Mouse (Mus musculus) adrenal gland, postnatal 10 days (tissue): ENCODE data around the gene H2-T3. TPM values are rescaled to one million over a fixed set of nuclear protein-coding genes. Genes with fewer than 3 reads are reported as not detected.
"Not testable (repeated sequence)": the region's sequence is repeated elsewhere in the genome, so short reads cannot be mapped to it uniquely, and the experiment has no call there.

Source experiments
- DNase-seq: peaks from one replicate; pipeline ENCODE4 v3.0.0; 2021; ENCODE audit warnings: mixed read lengths
- long read RNA-seq, 2 experiments: library from polyadenylated mRNA; stranded (forward); transcript quantifications; one replicate each; pipeline ENCODE4 v2.0.0; 2021
- total RNA-seq, 2 experiments: library from RNA; stranded (reverse); gene quantifications; 2 replicates each; pipeline ENCODE4 v1.2.3; 2021

H2-T3 gene
- not detected for total RNA-seq
- long read RNA-seq, experiment 1: 0 reads
- long read RNA-seq, experiment 2: 0 reads

DNA sequence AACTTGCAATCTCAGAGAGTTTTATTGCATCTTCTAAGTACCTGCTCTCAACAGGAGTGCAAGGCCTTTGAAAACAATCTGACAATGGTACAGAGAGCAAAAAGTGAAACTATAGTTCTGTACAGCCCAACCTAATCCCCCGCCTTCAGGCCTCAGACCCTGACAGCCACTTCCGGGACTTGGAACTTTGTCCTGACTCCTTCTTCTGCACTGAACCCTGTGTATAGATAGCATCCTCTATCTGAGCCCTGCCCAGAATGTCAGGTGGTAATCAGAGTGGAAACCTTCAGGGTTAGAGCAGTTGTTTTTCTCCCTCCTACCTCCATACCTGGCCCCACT, at the start of gene H2-T3:
Gene H2-T3, minus strand, starts transcription at position 119 of the 339 bp plus-strand sequence.
- no peak for DNase-seq

DNA sequence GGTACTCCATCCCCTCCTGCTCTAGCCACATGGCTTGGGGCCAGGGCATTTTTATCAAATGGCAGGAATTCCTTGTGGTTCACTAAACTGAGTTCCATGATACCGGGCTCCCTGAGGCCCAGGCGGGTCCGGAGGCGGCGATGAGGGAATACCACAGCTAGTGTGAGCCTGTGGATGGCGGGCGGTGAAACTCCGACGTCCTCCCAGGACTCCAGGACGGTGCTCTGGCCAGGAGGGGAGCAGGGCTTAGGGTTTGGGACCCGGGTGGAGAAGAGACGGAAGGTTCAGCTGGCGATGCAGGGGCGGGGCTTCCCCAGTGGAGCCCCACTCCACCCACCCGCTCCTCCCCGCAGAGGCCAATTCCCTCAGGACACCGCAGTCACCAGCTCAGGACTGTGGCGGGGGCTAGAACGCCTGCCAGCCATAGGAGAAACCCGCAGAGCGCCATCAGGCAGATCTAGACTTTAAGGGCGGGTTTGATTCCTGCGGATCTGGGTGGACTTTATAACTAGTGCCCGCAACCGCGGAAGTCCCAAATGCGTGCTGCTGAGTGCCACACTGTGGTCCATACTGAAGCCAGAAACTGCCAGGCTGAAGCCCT, 47.3 kb upstream of the H2-T3 start:
- peak; percentile 18 for DNase-seq

DNA sequence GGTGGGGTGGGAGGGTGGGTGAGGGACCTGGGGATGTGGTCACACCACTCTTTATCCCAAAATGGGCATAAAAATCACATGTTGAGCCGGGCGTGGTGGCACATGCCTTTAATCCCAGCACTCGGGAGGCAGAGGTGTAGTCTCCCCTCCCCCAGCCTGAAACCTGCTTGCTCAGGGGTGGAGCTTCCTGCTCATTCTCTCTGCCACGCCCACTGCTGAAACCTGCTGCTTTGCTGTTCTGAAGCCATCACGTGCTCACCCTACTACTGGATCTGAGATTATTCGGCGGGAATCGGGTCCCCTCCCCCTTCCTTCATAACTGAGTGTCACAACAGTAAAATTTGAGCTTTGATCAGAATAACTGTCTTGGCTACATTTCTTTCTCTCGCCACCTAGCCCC, 45.2 kb upstream of the H2-T3 start:
- DNase-seq: not testable (repeated sequence)

DNA sequence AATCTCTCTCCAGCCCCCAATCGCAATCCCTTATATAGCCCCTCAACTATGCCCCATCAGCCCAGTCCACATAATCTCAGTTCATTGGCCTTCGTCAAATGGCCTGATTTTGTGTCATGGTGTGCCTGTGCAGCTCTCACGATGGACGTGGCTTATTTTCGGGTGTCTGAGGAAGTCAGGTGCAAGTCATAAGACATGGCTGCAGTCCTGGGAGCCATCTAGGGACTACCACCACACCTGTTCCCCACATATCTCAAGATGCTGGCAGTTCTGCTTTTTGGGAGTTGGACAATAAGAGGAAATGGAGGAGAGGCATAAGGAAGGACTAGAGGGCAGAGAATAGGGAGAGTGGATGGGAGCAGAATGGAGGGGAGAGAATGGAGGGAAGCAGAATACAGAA, 43.5 kb upstream of the H2-T3 start:
- no peak for DNase-seq

DNA sequence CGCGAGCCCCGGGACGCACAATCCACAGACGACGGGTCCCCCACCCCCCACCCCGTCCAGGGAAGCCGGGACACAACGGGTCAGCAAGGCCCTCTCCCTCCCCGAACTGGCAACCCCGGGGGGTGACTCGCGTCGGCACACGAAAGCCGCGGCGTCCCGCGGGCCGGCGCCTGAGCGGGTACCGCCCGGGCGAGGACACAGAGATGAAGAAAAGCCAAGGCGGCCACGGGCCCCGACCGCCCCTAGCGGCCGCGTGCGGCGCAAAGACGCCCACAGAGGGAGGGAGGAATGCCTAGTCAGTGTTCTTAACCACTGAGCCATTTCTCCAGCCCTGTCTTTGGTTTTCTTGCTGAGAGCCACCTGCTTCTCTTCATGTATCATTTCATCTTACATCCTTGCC, 41.2 kb upstream of the H2-T3 start:
- peak; percentile 86 for DNase-seq

DNA sequence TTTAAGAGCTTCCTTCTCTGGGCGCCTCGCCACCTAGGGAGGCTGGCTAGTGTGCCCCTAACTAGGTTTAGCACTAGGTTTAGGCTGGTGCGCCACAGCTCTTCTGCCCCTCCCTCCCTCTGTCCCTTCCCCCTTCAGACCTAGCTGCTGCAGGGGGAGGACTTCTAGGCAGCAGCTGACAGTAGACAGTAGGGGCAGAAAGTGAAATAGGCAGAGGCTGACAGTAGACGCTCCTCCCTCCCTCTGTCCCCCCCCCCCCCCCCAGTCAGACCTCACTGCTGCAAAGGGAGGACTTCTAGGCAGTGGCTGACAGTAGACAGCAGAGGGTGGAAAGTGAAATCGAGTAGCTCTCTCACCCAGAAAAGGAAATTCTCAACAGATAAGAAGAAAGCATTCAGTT, 39.0 kb upstream of the H2-T3 start:
- no peak for DNase-seq

DNA sequence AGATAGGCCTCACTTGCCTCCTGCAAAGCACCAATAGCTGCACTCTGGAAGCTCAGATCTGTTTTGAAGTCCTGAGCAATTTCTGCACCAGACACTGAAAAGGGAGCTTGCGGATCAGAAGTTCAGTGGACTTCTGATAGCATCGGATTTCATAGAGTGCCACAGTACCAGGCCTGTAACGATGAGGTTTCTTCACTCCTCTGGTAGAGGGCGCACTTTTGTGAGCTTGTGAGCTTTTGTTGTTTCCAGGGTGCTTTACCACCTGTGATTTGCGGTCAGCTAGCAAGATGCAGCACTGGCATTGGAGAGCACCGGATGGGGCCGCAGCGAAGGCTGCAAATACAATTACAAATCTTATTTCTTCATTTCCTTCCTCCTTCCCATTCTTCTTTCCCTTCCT, 36.8 kb upstream of the H2-T3 start:
- no peak for DNase-seq

DNA sequence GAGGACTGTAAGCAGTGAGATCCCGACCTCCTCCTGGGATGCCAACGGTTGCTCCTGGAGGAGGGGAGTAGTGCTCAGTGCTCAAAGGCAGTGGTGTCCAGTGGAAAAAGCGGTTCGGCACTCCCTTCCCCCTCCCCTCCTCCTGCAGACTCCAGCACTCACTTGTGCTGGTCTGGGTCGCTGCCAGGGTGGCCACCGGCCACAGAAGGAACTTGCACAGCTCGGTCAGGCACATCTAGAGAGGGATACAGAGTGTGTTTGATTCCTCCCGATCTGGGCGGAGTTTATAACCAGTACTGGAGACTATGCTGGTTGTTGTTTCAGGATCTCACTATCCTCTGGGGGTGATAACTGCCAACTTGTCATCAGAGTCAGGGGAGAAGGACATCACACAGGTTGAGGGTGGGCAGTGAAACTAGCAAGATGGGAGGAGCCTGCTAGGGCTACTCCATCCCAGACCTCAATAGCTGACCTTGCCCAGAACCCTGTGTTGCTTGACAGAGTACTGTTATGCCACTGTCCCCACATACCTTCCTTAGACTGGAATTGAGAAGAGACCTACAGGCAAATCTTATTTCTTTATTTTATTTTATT, 35.2 kb upstream of the H2-T3 start:
- no peak for DNase-seq

DNA sequence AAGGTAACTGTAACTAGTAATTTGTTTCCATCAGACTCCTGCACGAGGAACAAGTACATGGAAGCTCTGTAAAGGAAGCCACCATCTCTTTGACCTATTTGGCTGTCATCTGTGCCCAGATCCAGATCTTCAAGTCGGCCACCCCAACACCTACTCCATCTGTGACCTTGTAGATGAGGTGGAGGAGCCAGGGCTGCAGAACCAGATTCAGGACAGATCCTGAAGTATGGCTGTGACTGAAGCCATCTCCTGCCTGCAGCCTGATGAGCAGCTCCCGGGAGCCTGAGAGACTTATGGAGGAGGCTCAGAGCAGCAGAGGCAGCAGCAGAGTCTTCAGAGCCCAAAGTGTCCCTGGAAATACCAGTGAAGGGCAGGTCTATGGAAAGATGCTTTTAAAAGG, 34.4 kb upstream of the H2-T3 start:
- DNase-seq: no peak

DNA sequence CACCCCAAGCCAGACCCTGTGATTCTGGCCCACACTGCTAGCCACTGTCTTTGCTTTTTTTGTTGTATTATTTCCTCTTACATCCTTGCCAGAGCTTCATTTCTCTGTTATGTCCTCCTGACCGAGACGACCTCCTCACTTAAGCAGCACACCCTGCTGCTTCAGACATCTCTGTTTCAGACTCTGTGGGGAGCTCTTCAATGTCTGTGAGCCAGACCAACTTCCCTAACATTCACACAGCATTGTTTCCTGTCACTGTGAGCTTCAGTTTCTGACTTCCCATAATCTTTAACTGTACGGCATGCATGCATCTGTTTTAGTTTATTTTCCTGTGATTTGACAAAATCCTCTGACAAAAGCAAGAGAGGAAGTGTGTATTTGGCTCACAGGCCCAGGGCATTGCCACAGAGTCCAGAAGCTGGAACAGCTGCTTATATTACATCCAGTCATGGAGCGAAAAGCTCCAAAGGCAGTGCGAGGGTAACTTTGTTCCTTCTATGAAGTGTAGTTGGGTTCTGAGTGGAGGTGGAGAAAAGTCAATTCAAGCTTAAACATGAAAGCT, 28.6 kb upstream of the H2-T3 start:
- DNase-seq: no peak

DNA sequence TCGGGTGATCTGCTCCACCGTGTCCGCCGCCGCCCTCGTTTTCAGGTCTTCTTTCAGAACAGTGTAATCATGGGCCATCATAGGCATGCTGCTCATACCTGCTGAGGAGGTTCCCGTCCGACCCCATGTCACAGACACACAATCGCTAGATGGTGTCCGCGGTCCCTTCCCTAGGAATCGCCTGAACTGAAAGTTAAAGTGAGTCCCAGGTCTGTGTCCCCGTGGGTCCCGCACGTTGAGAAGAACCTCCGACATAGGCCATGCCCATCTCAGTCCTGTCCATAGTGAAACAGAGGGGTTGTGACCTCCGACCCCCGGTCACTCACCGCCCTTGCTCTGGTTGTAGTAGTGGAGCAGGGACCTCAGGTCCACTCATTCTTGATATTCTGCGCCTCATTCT, 25.5 kb upstream of the H2-T3 start:
- DNase-seq: no peak

DNA sequence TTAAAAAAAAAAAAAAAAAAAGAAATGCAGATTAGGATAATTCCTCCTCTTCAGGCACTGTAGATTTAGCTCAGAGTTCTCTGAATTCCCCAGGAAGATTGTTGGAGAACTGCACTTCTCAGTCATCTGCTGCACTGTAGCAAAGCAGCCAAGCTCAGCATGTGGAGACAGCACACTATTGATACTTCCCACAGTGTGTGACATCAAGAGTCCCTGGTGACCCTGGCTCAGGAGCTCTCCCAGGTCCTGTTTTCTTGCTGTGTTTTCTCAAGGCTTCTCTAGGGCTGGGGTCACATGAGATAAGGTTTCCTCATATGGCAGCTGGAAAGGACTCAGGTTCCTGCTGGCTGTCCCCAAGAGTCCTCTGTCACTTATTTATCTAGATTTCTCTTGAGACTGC, 16.8 kb upstream of the H2-T3 start:
- no peak for DNase-seq

DNA sequence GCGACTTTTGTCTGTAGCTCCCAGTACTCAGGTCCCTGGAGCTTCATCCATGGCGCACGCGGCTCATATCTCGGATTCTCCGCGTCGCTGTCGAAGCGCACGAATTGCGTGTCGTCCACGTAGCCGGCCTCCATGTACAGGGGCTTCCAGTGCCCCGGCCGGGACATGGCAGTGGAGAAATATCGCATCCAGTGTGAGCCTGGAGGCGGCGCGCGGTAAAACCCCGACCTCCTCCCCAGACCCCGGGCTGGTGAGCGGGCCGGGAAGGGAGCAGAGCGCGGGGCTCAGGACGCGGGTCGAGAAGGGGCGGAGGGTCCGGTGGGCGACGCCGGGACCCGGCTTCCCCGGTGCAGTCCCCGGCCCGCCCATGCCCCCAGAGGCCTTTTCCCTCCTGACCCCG, 15.8 kb upstream of the H2-T3 start:
- no peak for DNase-seq

DNA sequence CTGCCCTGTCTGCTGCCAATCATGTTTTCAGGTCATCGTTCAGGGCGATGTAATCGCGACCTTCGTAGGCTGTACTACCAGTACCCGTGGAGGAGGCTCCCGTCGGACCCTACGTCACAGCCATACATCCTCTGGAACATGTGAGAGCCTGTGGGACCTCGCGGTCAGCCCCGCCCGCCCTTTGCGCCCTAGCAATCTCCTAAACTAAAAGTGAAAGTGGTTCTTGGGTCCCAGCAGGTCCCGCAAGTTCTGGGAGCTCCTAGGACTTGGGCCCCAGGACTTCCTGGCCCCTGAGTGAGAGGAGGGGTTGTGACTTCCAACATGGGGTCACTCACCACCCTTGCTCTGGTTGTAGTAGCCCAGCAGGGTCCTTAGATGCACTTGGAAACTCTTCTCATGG, 15.4 kb upstream of the H2-T3 start:
- peak; percentile 25 for DNase-seq

DNA sequence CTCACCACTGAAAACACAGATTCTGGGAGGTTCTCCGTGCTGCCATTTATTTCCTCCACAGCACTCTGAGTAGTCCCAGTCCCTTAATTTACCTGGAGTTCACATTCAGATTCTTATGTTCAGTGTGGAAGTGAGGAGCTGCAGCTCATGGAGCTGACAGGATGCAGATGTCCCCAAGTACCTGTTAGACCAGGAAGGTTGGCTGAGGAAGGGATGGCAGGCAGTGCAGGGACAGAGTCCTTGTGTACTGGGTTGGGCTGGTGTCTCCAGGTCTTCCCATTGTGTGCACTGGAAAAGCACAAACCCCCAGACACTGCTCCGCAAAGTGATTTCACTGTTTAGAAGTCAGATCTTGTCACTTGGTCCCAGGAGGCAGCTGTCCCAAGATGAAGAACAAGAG, 11.8 kb upstream of the H2-T3 start:
- DNase-seq: no peak

DNA sequence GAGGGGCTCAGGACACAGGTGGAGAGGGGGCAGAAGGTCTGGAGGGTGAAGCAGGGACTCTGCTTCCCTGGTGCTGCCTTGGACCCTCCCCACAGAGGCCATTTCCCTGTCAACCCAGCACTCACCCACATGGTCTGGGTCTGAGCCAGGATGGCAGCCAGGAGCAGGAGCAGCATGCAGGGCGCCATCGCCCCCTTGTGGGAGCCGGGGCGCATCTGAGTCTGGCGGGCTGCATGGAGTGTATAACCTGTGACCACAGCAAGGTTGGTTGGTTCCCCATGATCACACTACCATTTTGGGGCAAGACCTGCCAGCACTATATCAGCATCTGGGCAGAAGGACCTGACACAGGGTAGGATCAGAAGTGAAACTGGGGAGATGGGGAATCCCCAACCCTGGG, 8.2 kb upstream of the H2-T3 start:
- peak; percentile 17 for DNase-seq

DNA sequence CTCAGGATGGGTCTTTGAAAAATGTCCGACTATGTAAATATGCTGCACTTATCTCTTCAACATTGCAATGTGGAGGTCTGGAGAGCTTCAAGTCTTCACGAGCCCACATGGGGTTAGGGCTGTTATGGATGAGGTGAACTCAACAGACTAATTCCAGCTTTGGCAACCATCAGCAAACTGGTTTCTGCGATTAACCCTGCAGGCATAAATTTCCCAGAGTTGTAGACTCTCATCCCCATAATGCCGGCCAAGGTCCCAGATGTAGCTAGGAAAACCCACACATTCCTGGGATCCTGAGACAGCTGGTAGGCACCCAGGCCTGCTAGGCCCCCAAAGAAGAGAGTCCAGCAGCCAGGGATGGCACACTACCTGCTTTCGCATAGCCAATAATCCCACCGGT, 4.4 kb upstream of the H2-T3 start:
- no peak for DNase-seq

DNA sequence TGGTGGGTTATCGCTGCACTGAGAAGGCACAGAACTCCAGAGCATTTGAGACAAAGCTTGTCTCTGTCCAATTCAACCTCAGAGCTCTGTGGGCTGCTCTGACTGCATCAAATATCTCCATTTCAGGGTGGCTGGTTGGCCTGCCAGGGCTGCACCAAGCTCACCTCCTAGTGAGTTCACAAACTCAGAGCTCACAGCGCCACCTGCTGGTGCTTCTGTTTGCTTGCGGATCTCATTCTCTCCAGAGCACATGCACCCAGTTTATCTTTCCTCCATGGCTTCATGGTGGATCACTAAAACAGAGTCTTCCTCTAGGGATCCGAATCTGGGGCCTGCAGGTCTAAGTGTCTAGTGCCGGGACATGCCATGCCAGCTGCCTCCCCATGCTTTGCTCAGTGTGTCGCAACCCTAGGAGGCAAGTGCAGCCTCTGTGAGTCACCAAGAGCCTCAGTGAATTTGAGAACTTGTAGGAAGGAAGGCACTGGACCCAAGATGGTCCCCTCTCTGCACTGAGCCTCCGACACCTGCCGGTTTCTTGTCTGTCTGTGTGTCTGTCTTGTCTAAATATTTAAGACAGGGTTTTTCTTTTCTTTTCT, 3.6 kb upstream of the H2-T3 start:
- DNase-seq: peak; percentile 73

DNA sequence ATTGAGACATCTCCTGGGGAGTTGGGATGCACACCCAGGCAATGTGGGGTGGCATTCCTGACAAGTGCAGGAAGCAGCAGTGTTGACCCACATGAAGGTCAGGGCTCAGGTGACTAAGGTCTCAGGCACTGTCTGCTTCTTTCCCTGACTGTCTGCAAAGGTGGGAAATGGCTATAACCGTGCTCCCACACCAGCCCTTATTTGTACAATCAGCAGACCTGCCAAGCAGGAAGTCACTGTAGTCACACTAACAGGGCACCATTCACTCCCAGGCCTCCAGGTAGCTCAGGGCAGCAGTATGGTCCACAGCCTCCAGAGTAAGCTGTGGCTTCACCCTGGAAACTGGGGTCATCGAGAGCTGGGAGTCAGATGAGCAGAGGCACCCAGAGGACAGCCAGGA, 2.3 kb upstream of the H2-T3 start:
- DNase-seq: no peak

DNA sequence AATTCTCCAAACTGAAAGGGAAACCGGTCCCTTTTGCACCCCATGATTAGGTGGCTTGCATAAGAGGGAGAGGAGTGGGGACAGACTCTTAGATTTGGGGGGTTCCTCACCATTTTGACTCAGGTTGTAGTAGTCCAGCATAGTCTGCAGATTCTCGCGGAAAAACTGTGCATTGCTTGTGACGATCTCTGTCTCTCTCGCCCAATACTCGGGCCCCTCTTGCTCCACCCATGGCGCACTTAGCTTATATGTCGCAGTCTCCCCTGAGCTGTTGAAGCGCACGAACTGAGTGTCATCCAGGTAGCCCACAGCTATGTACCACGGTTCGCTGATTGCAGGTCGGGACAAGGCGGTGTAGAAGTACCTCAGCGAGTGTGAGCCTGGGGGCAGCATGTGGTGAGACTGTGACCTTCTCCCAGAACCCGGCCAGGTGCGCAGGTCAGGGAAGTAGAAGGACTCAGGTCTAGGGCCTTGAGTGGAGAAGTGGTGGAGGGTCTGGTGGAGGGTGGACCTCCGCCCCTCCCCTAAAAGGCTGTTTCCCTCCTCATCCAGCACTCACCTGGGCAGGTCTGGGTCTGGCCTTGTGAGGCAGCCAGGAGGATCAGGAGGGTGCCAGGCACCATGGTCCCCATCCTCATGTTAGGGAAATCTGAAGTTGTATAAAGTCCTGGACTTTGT, 457 bp downstream of the H2-T3 start:
- no peak for DNase-seq

DNA sequence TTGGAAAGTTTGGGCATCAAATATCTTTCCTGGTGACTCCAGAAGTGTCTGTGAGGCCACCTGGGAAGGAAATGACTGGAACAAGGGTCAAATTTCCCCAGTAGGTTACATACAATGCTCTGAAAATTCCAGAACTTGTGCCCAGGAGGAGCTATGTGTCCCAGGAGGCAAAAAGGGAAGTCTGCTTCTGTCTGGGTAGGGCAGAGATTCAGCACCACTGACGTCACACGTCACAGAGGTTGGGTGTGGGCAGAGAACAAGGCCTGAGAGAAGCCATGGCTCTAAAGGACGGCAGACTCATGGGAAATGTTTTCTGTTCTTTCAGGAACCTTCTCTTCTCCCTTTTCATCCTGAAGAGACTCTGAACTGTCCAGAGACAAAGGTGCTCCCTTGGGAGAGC, 2.5 kb downstream of the H2-T3 start:
- DNase-seq: no peak

DNA sequence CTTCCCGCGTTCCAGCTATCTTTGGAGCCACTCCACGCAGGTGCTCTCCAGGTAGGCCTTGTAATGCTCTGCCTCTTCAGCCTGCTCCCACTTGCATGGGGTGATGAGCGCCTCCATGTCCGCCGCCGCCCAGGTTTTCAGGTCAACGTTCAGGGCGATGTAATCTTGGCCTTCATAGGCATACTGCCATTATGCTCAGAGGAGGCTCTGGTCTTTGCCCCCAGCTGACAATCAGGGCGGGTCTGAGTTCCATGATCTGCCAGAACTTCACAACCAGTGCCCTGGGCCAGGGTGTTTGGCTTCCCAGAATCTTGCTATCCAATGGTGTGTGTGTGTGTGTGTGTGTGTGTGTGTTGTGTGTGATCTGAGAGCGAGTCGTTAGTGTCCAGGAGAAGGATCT, 7.9 kb downstream of the H2-T3 start:
- no peak for DNase-seq

DNA sequence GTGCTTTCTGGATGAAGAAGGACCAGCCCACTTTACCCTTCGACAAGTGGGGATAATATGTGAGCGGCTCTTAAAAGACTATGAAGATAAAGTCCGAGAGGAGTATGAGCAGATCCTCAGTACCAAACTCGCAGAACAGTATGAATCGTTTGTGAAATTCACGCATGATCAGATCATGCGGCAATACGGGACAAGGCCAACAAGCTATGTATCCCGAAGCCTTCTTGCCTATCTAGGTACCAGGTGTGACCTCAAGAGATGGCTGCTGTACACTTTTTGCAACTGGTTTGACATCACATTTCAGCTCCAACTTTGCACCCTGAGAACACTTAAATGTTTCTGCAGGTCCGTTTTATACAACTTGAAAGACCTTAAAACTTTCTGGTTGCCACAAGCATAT, 10.6 kb downstream of the H2-T3 start:
- not testable (repeated sequence) for DNase-seq
